Mouse (Mus musculus) left cerebral cortex, postnatal 10 days (tissue): ENCODE data around the gene Pik3r3. TPM values are rescaled to one million over a fixed set of nuclear protein-coding genes. Genes with fewer than 3 reads are reported as not detected.
A peak's percentile ranks its signal among the peaks of the same experiment; 100 is the strongest.
"Not testable (repeated sequence)": the region's sequence is repeated elsewhere in the genome, so short reads cannot be mapped to it uniquely, and the experiment has no call there.

ENCODE experiments used
- DNase-seq, 2 experiments: peaks; one replicate each; pipeline ENCODE4 v3.0.0; 2021 to 2022; ENCODE audit warnings: low spot score in 2 of 2, mixed read lengths in 1 of 2; ENCODE audit errors: extremely low spot score in 1 of 2
- intact Hi-C: fragments of 180-260 bp; cut with DNase I; formaldehyde crosslinking; loops from one replicate; pipeline ENCODE4 v1.15.1; 2025
- total RNA-seq, 2 experiments: library from RNA; stranded (reverse); gene quantifications; 2 replicates each; pipeline ENCODE4 v1.2.3; 2021

Gene Pik3r3
- total RNA-seq, 2 experiments from 2014 or later, result 39.4 to 41.5 TPM

- no peak for DNase-seq
- intact Hi-C loops, result no loop called here
Observed at GRCm38 (mm10) chr4:116215895-116216605, 5.4 kb upstream of the Pik3r3 start.

- intact Hi-C loops, result no loop called here
- peak in 1 of 2 experiments; percentile 16 for DNase-seq
Observed at GRCm38 (mm10) chr4:116217046-116217445, 4.4 kb upstream of the Pik3r3 start.

- DNase-seq, intact Hi-C loops: not testable (repeated sequence)
Observed at GRCm38 (mm10) chr4:116217661-116218060, 3.8 kb upstream of the Pik3r3 start.

GRCm38 (mm10) chr4:116219056-116219455 lies 2.4 kb upstream of the Pik3r3 start:
- intact Hi-C loops, result no loop called here

GRCm38 (mm10) chr4:116220071-116220650 lies 1.3 kb upstream of the Pik3r3 start:
- intact Hi-C loops, result loop anchor here (5.0 kb wide), 1 partner anchor 43 kb away; no protein-coding TSS in a partner anchor
- no peak for DNase-seq

More at GRCm38 (mm10) chr4:116219056-116219455, 2.4 kb upstream of the Pik3r3 start:
- DNase-seq, result no peak

GRCm38 (mm10) chr4:116220780-116221139 lies 658 bp upstream of the Pik3r3 start:
- DNase-seq, result peak in 1 of 2 experiments; percentile 91
- intact Hi-C loops, result loop anchor here (5.0 kb wide), 1 partner anchor 43 kb away; no protein-coding TSS in a partner anchor

GRCm38 (mm10) chr4:116221996-116222842 lies 801 bp downstream of the Pik3r3 start:
- intact Hi-C loops, result loop anchor here (5.0 kb wide), 1 partner anchor 45 kb away; no protein-coding TSS in a partner anchor

GRCm38 (mm10) chr4:116222843-116223119 lies 1.4 kb downstream of the Pik3r3 start:
- DNase-seq, result no peak
- intact Hi-C loops, result loop anchor here (5.0 kb wide), 1 partner anchor 45 kb away; no protein-coding TSS in a partner anchor

More at GRCm38 (mm10) chr4:116221996-116222842, 801 bp downstream of the Pik3r3 start:
- no peak for DNase-seq

- intact Hi-C loops, result no loop called here
- DNase-seq, result no peak
Observed at GRCm38 (mm10) chr4:116243377-116243776, 22.0 kb downstream of the Pik3r3 start.

- no peak for DNase-seq
- intact Hi-C loops, result no loop called here
Observed at GRCm38 (mm10) chr4:116244240-116244639, 22.8 kb downstream of the Pik3r3 start.

GRCm38 (mm10) chr4:116245926-116246325 lies 24.5 kb downstream of the Pik3r3 start:
- DNase-seq, result peak in 1 of 2 experiments; percentile 40
- intact Hi-C loops, result not testable (repeated sequence)

GRCm38 (mm10) chr4:116249986-116250385 lies 28.6 kb downstream of the Pik3r3 start:
- no peak for DNase-seq

GRCm38 (mm10) chr4:116268220-116268619 lies 46.8 kb downstream of the Pik3r3 start:
- no peak for DNase-seq
- intact Hi-C loops, result no loop called here

More at GRCm38 (mm10) chr4:116249986-116250385, 28.6 kb downstream of the Pik3r3 start:
- intact Hi-C loops, result no loop called here

- intact Hi-C loops, result no loop called here
- DNase-seq, result no peak
Observed at GRCm38 (mm10) chr4:116282211-116282610, 60.8 kb downstream of the Pik3r3 start.

GRCm38 (mm10) chr4:116291561-116291960 lies 70.1 kb downstream of the Pik3r3 start:
- no peak for DNase-seq

GRCm38 (mm10) chr4:116293296-116293695 lies 71.9 kb downstream of the Pik3r3 start:
- no peak for DNase-seq
- intact Hi-C loops, result no loop called here

More at GRCm38 (mm10) chr4:116291561-116291960, 70.1 kb downstream of the Pik3r3 start:
- intact Hi-C loops, result no loop called here

GRCm38 (mm10) chr4:116300878-116301355 lies 79.5 kb downstream of the Pik3r3 start:
- DNase-seq, result no peak
- intact Hi-C loops, result loop anchor here (10.0 kb wide), 1 partner anchor 136 kb away; the partner anchor contains the start of gene Tspan1

- no peak for DNase-seq
- intact Hi-C loops, result loop anchor here (10.0 kb wide), 1 partner anchor 140 kb away; the partner anchor contains the start of gene Tspan1
Observed at GRCm38 (mm10) chr4:116304551-116304950, 83.1 kb downstream of the Pik3r3 start.

- no peak for DNase-seq
- intact Hi-C loops, result no loop called here
Observed at GRCm38 (mm10) chr4:116317575-116317974, 96.2 kb downstream of the Pik3r3 start.
